Mouse (Mus musculus): Measurements from ENCODE around the gene Pcca.

DNA sequence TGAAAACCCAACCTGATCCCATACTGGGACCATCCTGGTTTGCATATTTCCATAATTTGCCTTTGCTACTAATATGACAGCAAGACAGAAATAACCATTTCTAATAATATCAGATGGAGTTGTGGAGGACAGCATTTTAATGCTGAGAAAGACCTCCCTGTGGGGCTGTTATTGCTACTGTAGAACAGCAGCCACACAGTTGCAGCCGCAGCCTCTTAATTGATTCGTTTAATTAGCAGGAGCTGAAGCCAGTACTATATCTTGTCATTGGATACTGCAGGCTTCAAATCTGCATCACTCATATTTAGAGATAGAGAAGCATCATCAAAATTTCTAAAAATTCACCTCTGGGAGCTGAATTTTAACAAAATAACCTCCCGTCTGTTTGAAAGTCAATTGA is 286.9 kb downstream of the Pcca start:
- no peak for TF ChIP-seq CTCF (IDR thresholded peaks at IDR 0.05; ENCODE audit: low read depth, low read length)
- no peak for TF ChIP-seq POLR2A (IDR thresholded peaks at IDR 0.05; ENCODE audit: extremely low read depth, insufficient read depth, low read length)
